In the genomic region with DNA sequence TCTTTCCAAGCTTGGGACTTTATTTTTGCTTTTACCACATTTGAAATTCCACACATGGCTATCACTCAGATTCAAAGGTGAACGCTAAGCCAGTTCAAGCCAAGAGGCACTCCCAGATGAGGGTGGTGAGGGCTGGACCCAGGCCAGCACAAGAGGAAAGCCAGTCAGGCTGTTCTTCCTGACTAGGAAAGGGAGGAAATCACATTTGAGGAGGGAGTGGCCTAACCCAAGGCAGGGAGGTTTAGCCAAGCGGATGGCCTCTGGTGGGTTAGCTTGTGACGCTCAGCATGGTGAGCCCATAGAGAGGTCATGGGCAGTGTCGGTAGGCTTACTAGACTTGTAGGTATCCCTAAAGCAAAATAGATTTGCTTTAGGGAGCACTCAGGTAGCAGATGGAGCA, we compare ENCODE assay signal across 12 mouse cellular contexts. TPM values are rescaled to one million over a fixed set of nuclear protein-coding genes. Genes with fewer than 3 reads are reported as not detected.
A peak's percentile ranks its signal among the peaks of the same experiment; 100 is the strongest.
DNase-seq lines count a peak whose midpoint lies in the region; ATAC-seq lines count a peak whose summit lies in the region.
"Had no signal": no experiment of that assay in that cellular context is flagged by ENCODE, and none has a peak within 500 bp of the region (broad histone marks: within the 10 kb centered on the region; RNA-seq: fewer than 3 reads in every experiment).

No protein-coding gene starts in this region.

- no peaks in the 10 kb centered on the region for H3K9me3 ChIP-seq in forebrain, embryonic 12.5 days

- peaks cover 26% of the 10 kb centered on the region for H3K36me3 ChIP-seq in forebrain, embryonic 12.5 days (replicated peaks)

- intact Hi-C loops in heart, postnatal 25 days (cut with DNase I), result loop anchor here (10.0 kb wide), 1 partner anchor 388 kb away; no protein-coding TSS in a partner anchor

- H3K27ac ChIP-seq in forebrain, embryonic 12.5 days, result no peak overlapping the region

- no peaks in the 10 kb centered on the region for H3K4me1 ChIP-seq in forebrain, embryonic 12.5 days

- no peak overlapping the region for H3K4me3 ChIP-seq in forebrain, embryonic 12.5 days (replicated peaks)

- DNase-seq in urinary bladder, postnatal 25 days (ENCODE audit: low spot score), result peak; percentile 16
- no peak for DNase-seq in urinary bladder, adult 2 months (ENCODE audit: low spot score)
- peak; percentile 33 for DNase-seq in heart, postnatal 25 days (ENCODE audit: low spot score)
- DNase-seq in kidney, postnatal 4 days, result peak; percentile 66 to 79
- DNase-seq in thymus, postnatal 25 days, result no peak
- no peak for DNase-seq in cerebellum, adult 11-12 months
- DNase-seq: midbrain, embryonic 14.5 days; right cerebral cortex, adult 18-20 months had no signal

- H3K9ac ChIP-seq in forebrain, embryonic 12.5 days, result no peak overlapping the region

- H3K27me3 ChIP-seq in forebrain, embryonic 12.5 days, result no peaks in the 10 kb centered on the region

- ATAC-seq in forebrain, embryonic 12.5 days (ENCODE audit: low FRiP score), result no peak

- 80% methylated on average over 4 of the region's 4 CpGs for WGBS in forebrain, embryonic 12.5 days

- H3K4me2 ChIP-seq in forebrain, embryonic 12.5 days, result no peak overlapping the region
- H3K4me2 ChIP-seq: liver, embryonic 11.5 days had no signal

RNA-seq across cellular contexts. Expression of a gene that starts 33.3 kb away (rescaled TPM):
- polyA plus RNA-seq in urinary bladder, adult 2 months (2012; rRNA removed), result 12.5 and 13.1 TPM in 2 replicates
- total RNA-seq in heart, postnatal 25 days (2021), result 1 to 10 TPM; 5.3 to 5.9 TPM
- 33.5 and 34.9 TPM in 2 replicates for polyA plus RNA-seq in forebrain, embryonic 12.5 days (2016; fragmentation: Nextera tagmentation; extraction: Ambion mirVana)

RNA-seq across cellular contexts. Expression of a gene that starts 40.1 kb away (rescaled TPM):
- polyA plus RNA-seq in urinary bladder, adult 2 months (2012; rRNA removed), result 1.4 and 1.6 TPM in 2 replicates
- not detected for total RNA-seq in heart, postnatal 25 days (2021)
- polyA plus RNA-seq in forebrain, embryonic 12.5 days (2016; fragmentation: Nextera tagmentation; extraction: Ambion mirVana), result not detected in 2 replicates
- total RNA-seq: gastrocnemius, postnatal 36 days; layer of hippocampus, adult 8-10 months had no signal
- polyA plus RNA-seq: midbrain, embryonic 14.5 days had no signal

Comparison
In these comparisons a context has a peak if more than half of its experiments do, and no peak if none do; other contexts are left out.
1. DNase-seq: peak in urinary bladder, postnatal 25 days (single experiment), heart, postnatal 25 days (single experiment) and kidney, postnatal 4 days (2 of 2); none in urinary bladder, adult 2 months (single experiment), thymus, postnatal 25 days (single experiment) and cerebellum, adult 11-12 months (single experiment).